Mouse (Mus musculus) liver, embryonic 12.5 days (tissue): ENCODE data around the gene Sec24c. TPM values are rescaled to one million over a fixed set of nuclear protein-coding genes. Genes with fewer than 3 reads are reported as not detected.
"Not testable (repeated sequence)": the region's sequence is repeated elsewhere in the genome, so short reads cannot be mapped to it uniquely, and the experiment has no call there.

ENCODE experiments used
- ATAC-seq: fragments of 200-750 bp; cut with Nextera tagmentation; 2 replicates; pipeline ENCODE4 v1.8.0; 2017; ENCODE audit warnings: moderate number of reproducible peaks, mild to moderate bottlenecking, moderate library complexity
- H3K27ac ChIP-seq: fragments of 300-500 bp; sonication (generic); 2 replicates; pipeline ENCODE4 v1.5.1; 2016; ENCODE audit warnings: mild to moderate bottlenecking
- H3K27me3 ChIP-seq: fragments of 300-500 bp; sonication (generic); replicated peaks from 2 replicates; pipeline ENCODE4 v1.6.1; 2016; ENCODE audit warnings: mild to moderate bottlenecking, moderate library complexity
- H3K36me3 ChIP-seq: fragments of 300-500 bp; sonication (generic); 2 replicates; pipeline ENCODE4 v1.6.1; 2016; ENCODE audit warnings: mild to moderate bottlenecking, moderate library complexity
- H3K4me1 ChIP-seq: fragments of 300-500 bp; sonication (generic); 2 replicates; pipeline ENCODE4 v1.6.1; 2016
- H3K4me2 ChIP-seq: fragments of 300-500 bp; sonication (generic); 2 replicates; pipeline ENCODE4 v1.6.1; 2016; ENCODE audit warnings: mild to moderate bottlenecking, moderate library complexity
- H3K4me3 ChIP-seq: fragments of 300-500 bp; sonication (generic); 2 replicates; pipeline ENCODE4 v1.5.1; 2016; ENCODE audit warnings: mild to moderate bottlenecking, moderate library complexity
- H3K9ac ChIP-seq: fragments of 300-500 bp; sonication (generic); 2 replicates; pipeline ENCODE4 v1.6.1; 2016; ENCODE audit warnings: mild to moderate bottlenecking, moderate library complexity
- H3K9me3 ChIP-seq: fragments of 300-500 bp; sonication (generic); replicated peaks from 2 replicates; pipeline ENCODE4 v1.6.1; 2016; ENCODE audit warnings: mild to moderate bottlenecking, moderate library complexity
- WGBS: fragments of 180-500 bp; shearing (Covaris S2); methylation state at CpG from one replicate; pipeline ENCODE4 v1.1.7; 2016; ENCODE audit not compliant: insufficient replicate concordance; 5-methylcytosine and 5-hydroxymethylcytosine counted together
- polyA plus RNA-seq: library from polyadenylated mRNA; unstranded; fragments of >200 nt; fragmentation: Nextera tagmentation; extraction: Ambion mirVana; gene quantifications from 2 replicates; pipeline ENCODE4 v1.2.1, GENCODE M21; 2016

The Sec24c gene
- 51.9 and 54.6 TPM in 2 replicates for polyA plus RNA-seq

GRCm38 (mm10) chr14:20674064-20674833 is at the start of gene Sec24c:
Gene Sec24c (plus strand): TSS chr14:20674308.
- under 1% methylated on average over 43 of the region's 43 CpGs for WGBS
- no peaks in the 10 kb centered on the region for H3K9me3 ChIP-seq

GRCm38 (mm10) chr14:20626447-20626846 is 47.7 kb upstream of the Sec24c start:
- WGBS, result 68% methylated on average over 2 of the region's 2 CpGs
- no peak overlapping the region for H3K27ac ChIP-seq
- no peak overlapping the region for H3K9ac ChIP-seq
- no peak for ATAC-seq
- H3K4me3 ChIP-seq, result no peak overlapping the region
- H3K36me3 ChIP-seq, result no peaks in the 10 kb centered on the region
- H3K27me3 ChIP-seq, result no peaks in the 10 kb centered on the region
- H3K9me3 ChIP-seq, result no peaks in the 10 kb centered on the region
- peaks cover 11% of the 10 kb centered on the region for H3K4me1 ChIP-seq
- no peak overlapping the region for H3K4me2 ChIP-seq

More at GRCm38 (mm10) chr14:20674064-20674833, at the start of gene Sec24c:
- Histone ChIP-seq H3K4me1 (peaks cover 24% of the 10 kb centered on the region), H3K27me3 (peaks cover 10% of the 10 kb centered on the region), H3K36me3 (peaks cover 41% of the 10 kb centered on the region), H3K9ac (peak within 1 kb of the TSS; percentile 84), H3K4me3 (peak within 1 kb of the TSS; percentile 75), H3K27ac (peak within 1 kb of the TSS; percentile 90), H3K4me2 (peak within 1 kb of the TSS; percentile 90)
- peak; percentile 96 for ATAC-seq

GRCm38 (mm10) chr14:20626971-20627370 is 47.1 kb upstream of the Sec24c start:
- H3K9me3 ChIP-seq, result no peaks in the 10 kb centered on the region
- no peak overlapping the region for H3K4me3 ChIP-seq
- no peak overlapping the region for H3K4me2 ChIP-seq
- ATAC-seq, result no peak
- 63% methylated on average over 3 of the region's 3 CpGs for WGBS
- H3K4me1 ChIP-seq, result peaks cover 9% of the 10 kb centered on the region
- H3K27me3 ChIP-seq, result no peaks in the 10 kb centered on the region
- H3K9ac ChIP-seq, result no peak overlapping the region
- no peaks in the 10 kb centered on the region for H3K36me3 ChIP-seq
- no peak overlapping the region for H3K27ac ChIP-seq

GRCm38 (mm10) chr14:20631253-20631652 is 42.9 kb upstream of the Sec24c start:
- no peak overlapping the region for H3K27ac ChIP-seq
- no peaks in the 10 kb centered on the region for H3K9me3 ChIP-seq
- no peak overlapping the region for H3K4me3 ChIP-seq
- peaks cover 7% of the 10 kb centered on the region for H3K4me1 ChIP-seq
- WGBS, result 43% methylated on average over 4 of the region's 4 CpGs
- ATAC-seq, result no peak
- no peaks in the 10 kb centered on the region for H3K27me3 ChIP-seq
- H3K9ac ChIP-seq, result no peak overlapping the region
- H3K4me2 ChIP-seq, result no peak overlapping the region
- no peaks in the 10 kb centered on the region for H3K36me3 ChIP-seq

- Histone ChIP-seq H3K27me3 (no peaks in the 10 kb centered on the region), H3K27ac (no peak overlapping the region), H3K9ac (no peak overlapping the region), H3K4me1 (peaks cover 25% of the 10 kb centered on the region), H3K36me3 (no peaks in the 10 kb centered on the region), H3K9me3 (no peaks in the 10 kb centered on the region), H3K4me3 (no peak overlapping the region), H3K4me2 (no peak overlapping the region)
- 47% methylated on average over 2 of the region's 2 CpGs for WGBS
- ATAC-seq, result no peak
Observed at GRCm38 (mm10) chr14:20635546-20635945, 38.6 kb upstream of the Sec24c start.

- not testable (repeated sequence) for H3K36me3 ChIP-seq, ATAC-seq, H3K9me3 ChIP-seq, H3K4me2 ChIP-seq, H3K4me3 ChIP-seq, H3K27me3 ChIP-seq, H3K27ac ChIP-seq, H3K9ac ChIP-seq
- peaks cover 30% of the 10 kb centered on the region for H3K4me1 ChIP-seq
- WGBS, result 86% methylated on average over 3 of the region's 3 CpGs
Observed at GRCm38 (mm10) chr14:20636968-20637367, 37.1 kb upstream of the Sec24c start.

GRCm38 (mm10) chr14:20637818-20638574 is 36.1 kb upstream of the Sec24c start:
- ATAC-seq, result no peak
- 57% methylated on average over 2 of the region's 2 CpGs for WGBS

GRCm38 (mm10) chr14:20638702-20639101 is 35.4 kb upstream of the Sec24c start:
- H3K9ac ChIP-seq, result no peak overlapping the region

More at GRCm38 (mm10) chr14:20637818-20638574, 36.1 kb upstream of the Sec24c start:
- Histone ChIP-seq H3K4me3 (no peak overlapping the region), H3K36me3 (no peaks in the 10 kb centered on the region), H3K27ac (no peak overlapping the region), H3K4me2 (no peak overlapping the region), H3K9me3 (no peaks in the 10 kb centered on the region), H3K4me1 (peaks cover 35% of the 10 kb centered on the region), H3K27me3 (no peaks in the 10 kb centered on the region), H3K9ac (no peak overlapping the region)

GRCm38 (mm10) chr14:20639918-20640619 is 34.0 kb upstream of the Sec24c start:
- Histone ChIP-seq H3K27me3 (no peaks in the 10 kb centered on the region), H3K4me3 (peak overlapping the region; percentile 84), H3K27ac (peak overlapping the region; percentile 91), H3K9me3 (no peaks in the 10 kb centered on the region), H3K36me3 (no peaks in the 10 kb centered on the region), H3K4me1 (peaks cover 35% of the 10 kb centered on the region), H3K4me2 (peak overlapping the region; percentile 92), H3K9ac (peak overlapping the region; percentile 85)
- peak; percentile 54 for ATAC-seq
- 8% methylated on average over 16 of the region's 16 CpGs for WGBS

More at GRCm38 (mm10) chr14:20638702-20639101, 35.4 kb upstream of the Sec24c start:
- H3K4me1 ChIP-seq, result peaks cover 35% of the 10 kb centered on the region
- H3K27me3 ChIP-seq, result no peaks in the 10 kb centered on the region
- no peak overlapping the region for H3K27ac ChIP-seq
- H3K4me3 ChIP-seq, result no peak overlapping the region
- H3K9me3 ChIP-seq, result no peaks in the 10 kb centered on the region
- no peak overlapping the region for H3K4me2 ChIP-seq
- ATAC-seq, result no peak
- H3K36me3 ChIP-seq, result no peaks in the 10 kb centered on the region
- WGBS, result 81% methylated on average over 6 of the region's 6 CpGs

- peak within 1 kb of the TSS; percentile 84 for H3K4me3 ChIP-seq
- H3K4me1 ChIP-seq, result peaks cover 29% of the 10 kb centered on the region
- peak within 1 kb of the TSS; percentile 85 for H3K9ac ChIP-seq
- under 1% methylated on average over 73 of the region's 73 CpGs for WGBS
- peak; percentile 94 for ATAC-seq
- H3K4me2 ChIP-seq, result peak within 1 kb of the TSS; percentile 92
- H3K27ac ChIP-seq, result peak within 1 kb of the TSS; percentile 91
- H3K36me3 ChIP-seq, result no peaks in the 10 kb centered on the region
- no peaks in the 10 kb centered on the region for H3K9me3 ChIP-seq
- no peaks in the 10 kb centered on the region for H3K27me3 ChIP-seq
Observed at GRCm38 (mm10) chr14:20640644-20641437, 33.3 kb upstream of the Sec24c start, which contains the start of gene Usp54. Gene Usp54 (minus strand): TSS chr14:20641063.

- Histone ChIP-seq H3K27me3 (no peaks in the 10 kb centered on the region), H3K27ac (peak overlapping the region; percentile 91), H3K4me1 (peaks cover 28% of the 10 kb centered on the region), H3K4me2 (peak overlapping the region; percentile 92), H3K9me3 (no peaks in the 10 kb centered on the region), H3K4me3 (peak overlapping the region; percentile 84), H3K36me3 (no peaks in the 10 kb centered on the region), H3K9ac (peak overlapping the region; percentile 85)
- WGBS, result 17% methylated on average over 10 of the region's 10 CpGs
- ATAC-seq, result no peak
Observed at GRCm38 (mm10) chr14:20641438-20641875, 32.7 kb upstream of the Sec24c start.
